In the genomic region with DNA sequence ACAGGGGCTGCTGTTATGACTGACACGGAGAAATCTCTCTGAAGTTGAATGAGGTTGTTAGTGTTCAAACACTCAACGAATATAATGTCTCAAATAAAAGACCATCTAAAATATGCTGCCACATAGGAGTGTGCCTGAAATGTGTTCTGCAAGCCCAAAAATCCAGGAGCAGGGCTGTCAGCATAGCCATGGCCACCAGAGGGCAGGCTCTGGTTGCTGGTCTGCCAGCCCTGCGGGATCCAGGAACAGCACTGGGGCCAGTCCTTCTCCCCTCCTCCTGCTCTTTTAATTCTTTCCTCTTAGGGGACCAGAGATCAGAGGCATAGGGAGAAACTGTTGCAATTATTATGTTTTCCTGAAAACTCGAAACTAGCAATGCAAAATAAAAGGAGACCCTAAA, we compare ENCODE assay signal across 9 mouse cellular contexts.
DNase-seq lines count a peak whose midpoint lies in the region; ATAC-seq lines count a peak whose summit lies in the region.
"Had no signal": no experiment of that assay in that cellular context is flagged by ENCODE, and none has a peak within 500 bp of the region (broad histone marks: within the 10 kb centered on the region; RNA-seq: fewer than 3 reads in every experiment).

No protein-coding gene starts in this region.

- no peak overlapping the region for H3K4me3 ChIP-seq in embryonic facial prominence, embryonic 11.5 days (ENCODE audit: low read depth, low read length)
- H3K4me3 ChIP-seq: limb, embryonic 15.5 days had no signal

- H3K9ac ChIP-seq in embryonic facial prominence, embryonic 11.5 days (replicated peaks; ENCODE audit: low read length), result no peak overlapping the region
- H3K9ac ChIP-seq: limb, embryonic 15.5 days had no signal

- H3K9me3 ChIP-seq in embryonic facial prominence, embryonic 11.5 days (replicated peaks; ENCODE audit: control insufficient read depth, low read length), result no peaks in the 10 kb centered on the region
- H3K9me3 ChIP-seq: limb, embryonic 15.5 days had no signal

- peak; percentile 40 for DNase-seq in gastrocnemius, adult 18-20 months (ENCODE audit: low spot score)
- DNase-seq in gastrocnemius, adult 8-10 months (ENCODE audit: low spot score in 2 of 2), result no peak
- DNase-seq in WW6 (ENCODE audit: low read depth, low spot score), result peak; percentile 14
- DNase-seq in embryonic facial prominence, embryonic 11.5 days (ENCODE audit: low spot score), result peak; percentile 81
- DNase-seq in left cerebral cortex, postnatal 4 days, result peak; percentile 72
- DNase-seq in naive thymus-derived CD4-positive, alpha-beta T cell, adult 2 months (ENCODE audit: low read depth), result peak; percentile 62
- DNase-seq in testis, postnatal 10 days (ENCODE audit: low spot score), result peak; percentile 87

- H3K27me3 ChIP-seq in embryonic facial prominence, embryonic 11.5 days (ENCODE audit: control insufficient read depth, insufficient read depth, low read length), result peaks cover 4% of the 10 kb centered on the region

- H3K4me2 ChIP-seq in embryonic facial prominence, embryonic 11.5 days (ENCODE audit: low read depth, low read length), result no peak overlapping the region
- H3K4me2 ChIP-seq: limb, embryonic 15.5 days had no signal

- intact Hi-C loops in left cerebral cortex, postnatal 4 days (cut with DNase I), result loop anchor here (5.0 to 10.0 kb wide), 2 partner anchors 265 to 297 kb away; no protein-coding TSS in a partner anchor

- no peaks in the 10 kb centered on the region for H3K4me1 ChIP-seq in embryonic facial prominence, embryonic 11.5 days (ENCODE audit: control insufficient read depth, insufficient read depth, low read length)

- ATAC-seq in embryonic facial prominence, embryonic 11.5 days (replicated peaks; ENCODE audit: insufficient number of reproducible peaks, low FRiP score, low TSS enrichment, low read depth), result 0 out of 2 replicates have a peak, but pooled peaks have one; percentile 9
- ATAC-seq in inflammation-experienced regulatory T-cells, adult 6 months, result peak; percentile 47

- H3K36me3 ChIP-seq in embryonic facial prominence, embryonic 11.5 days (replicated peaks; ENCODE audit: control insufficient read depth, insufficient read depth, low read depth, low read length), result no peaks in the 10 kb centered on the region
- H3K36me3 ChIP-seq: limb, embryonic 15.5 days had no signal

- WGBS in embryonic facial prominence, embryonic 11.5 days, result 4% methylated on average over 4 of the region's 4 CpGs

- H3K27ac ChIP-seq in embryonic facial prominence, embryonic 11.5 days (replicated peaks; ENCODE audit: low read depth, low read length), result no peak overlapping the region
- H3K27ac ChIP-seq: limb, embryonic 15.5 days had no signal

Comparison
In these comparisons a context has a peak if more than half of its experiments do, and no peak if none do; other contexts are left out.
1. DNase-seq: peak in gastrocnemius, adult 18-20 months (single experiment), WW6 (single experiment), embryonic facial prominence, embryonic 11.5 days (single experiment), left cerebral cortex, postnatal 4 days (single experiment), naive thymus-derived CD4-positive, alpha-beta T cell, adult 2 months (single experiment) and testis, postnatal 10 days (single experiment); none in gastrocnemius, adult 8-10 months (0 of 2).